Mouse (Mus musculus) midbrain, embryonic 14.5 days (tissue): Measurements from ENCODE around the gene Taco1. TPM values are rescaled to one million over a fixed set of nuclear protein-coding genes. Genes with fewer than 3 reads are reported as not detected.

Experiments
- ATAC-seq: fragments of 200-750 bp; cut with Nextera tagmentation; 2 replicates; pipeline ENCODE4 v1.8.0; 2017; ENCODE audit warnings: moderate number of reproducible peaks, moderate library complexity; ENCODE audit not compliant: low FRiP score, low TSS enrichment
- DNase-seq: peaks from one replicate; pipeline ENCODE4 v3.0.0-alpha.2; 2015
- H3K27ac ChIP-seq: fragments of 300-500 bp; sonication (generic); replicated peaks from 2 replicates; pipeline ENCODE4 v1.5.1; 2014; ENCODE audit warnings: mild to moderate bottlenecking, low read depth, low read length, moderate library complexity
- H3K27me3 ChIP-seq: fragments of 300-500 bp; sonication (generic); 2 replicates; pipeline ENCODE4 v1.6.1; 2014; ENCODE audit warnings: low read length, control low read depth, mixed read lengths; ENCODE audit not compliant: control insufficient read depth, insufficient read depth
- H3K36me3 ChIP-seq: fragments of 300-500 bp; sonication (generic); 2 replicates; pipeline ENCODE4 v1.6.1; 2014; ENCODE audit warnings: low read length, control low read depth; ENCODE audit not compliant: control insufficient read depth, insufficient read depth
- H3K4me1 ChIP-seq: fragments of 300-500 bp; sonication (generic); 2 replicates; pipeline ENCODE4 v1.6.1; 2014; ENCODE audit warnings: mild to moderate bottlenecking, antibody characterized with exemption, low read length, control low read depth; ENCODE audit not compliant: control insufficient read depth, insufficient read depth
- H3K4me2 ChIP-seq: fragments of 300-500 bp; sonication (generic); 2 replicates; pipeline ENCODE4 v1.6.1; 2014; ENCODE audit warnings: mild to moderate bottlenecking, low read length, moderate library complexity
- H3K4me3 ChIP-seq: fragments of 300-500 bp; sonication (generic); replicated peaks from 2 replicates; pipeline ENCODE4 v1.5.1; 2014; ENCODE audit warnings: low read depth, low read length
- H3K9ac ChIP-seq: fragments of 300-500 bp; sonication (generic); replicated peaks from 2 replicates; pipeline ENCODE4 v1.6.1; 2014; ENCODE audit warnings: mild to moderate bottlenecking, low read length, moderate library complexity
- H3K9me3 ChIP-seq: fragments of 300-500 bp; sonication (generic); 2 replicates; pipeline ENCODE4 v1.6.1; 2016; ENCODE audit warnings: low read length, control low read depth, mixed read lengths; ENCODE audit not compliant: control insufficient read depth
- WGBS: fragments of 180-500 bp; shearing (Covaris S2); extraction: QIAGEN DNeasy Blood & Tissue Kit; methylation state at CpG from one replicate; pipeline ENCODE4 v1.1.7; 2014; 5-methylcytosine and 5-hydroxymethylcytosine counted together
- polyA plus RNA-seq: library from polyadenylated mRNA; unstranded; fragments of >200 nt; fragmentation: Nextera tagmentation; extraction: Ambion mirVana; gene quantifications from 2 replicates; pipeline ENCODE4 v1.2.1, GENCODE M21; 2014

Gene Taco1
- polyA plus RNA-seq, 1 experiment from 2014 or later = 5.6 TPM

DNA sequence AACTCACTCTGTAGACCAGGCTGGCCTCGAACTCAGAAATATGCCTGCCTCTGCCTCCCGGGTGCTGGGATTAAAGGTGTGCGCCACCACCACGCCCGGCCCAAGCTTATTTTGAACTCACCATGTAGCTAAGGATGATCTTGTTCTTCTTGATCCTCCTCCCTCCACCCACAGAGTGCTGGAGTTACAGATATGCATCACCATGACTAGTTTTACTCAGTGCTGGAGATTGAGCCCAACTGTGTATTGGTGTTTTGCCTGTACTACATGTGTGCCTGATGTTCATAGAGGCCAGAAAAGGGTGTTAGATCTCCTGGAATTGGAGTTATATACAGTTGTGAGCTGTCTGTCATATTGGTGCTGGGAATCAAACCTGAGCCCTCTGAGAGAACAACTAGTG is 56.4 kb downstream of the Taco1 start:
- H3K27ac ChIP-seq = no peak overlapping the region
- H3K4me1 ChIP-seq = no peaks in the 10 kb centered on the region
- no peak for DNase-seq
- peaks cover 67% of the 10 kb centered on the region for H3K36me3 ChIP-seq
- WGBS = 97% methylated on average over 5 of the region's 5 CpGs
- H3K4me2 ChIP-seq = no peak overlapping the region
- no peak overlapping the region for H3K4me3 ChIP-seq
- ATAC-seq = no peak
- no peaks in the 10 kb centered on the region for H3K27me3 ChIP-seq
- H3K9me3 ChIP-seq = no peaks in the 10 kb centered on the region
- no peak overlapping the region for H3K9ac ChIP-seq

DNA sequence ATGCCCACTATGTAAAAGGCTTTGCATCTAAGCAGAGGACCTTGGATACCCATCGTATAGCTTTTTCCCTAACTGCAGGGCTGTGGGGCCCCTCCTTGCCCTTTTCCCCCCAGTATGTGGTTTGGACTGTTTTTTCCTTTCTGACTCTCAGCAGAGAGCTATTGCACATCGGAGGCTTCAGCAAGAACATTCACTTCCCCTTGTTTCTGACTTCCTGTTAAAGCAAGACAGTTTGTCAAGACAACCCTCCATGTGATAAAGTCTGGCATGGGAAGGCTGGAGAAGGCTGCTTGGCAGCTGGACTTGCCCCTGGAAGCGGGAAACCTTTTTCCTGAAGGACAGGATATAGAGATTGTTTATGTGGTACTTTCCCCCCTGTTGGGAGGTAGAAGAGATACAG is 56.9 kb downstream of the Taco1 start:
- ATAC-seq (no peak), DNase-seq (no peak)
- H3K4me3 ChIP-seq = no peak overlapping the region
- no peaks in the 10 kb centered on the region for H3K4me1 ChIP-seq
- no peak overlapping the region for H3K27ac ChIP-seq
- H3K9me3 ChIP-seq = no peaks in the 10 kb centered on the region
- H3K27me3 ChIP-seq = no peaks in the 10 kb centered on the region
- peaks cover 62% of the 10 kb centered on the region for H3K36me3 ChIP-seq
- H3K9ac ChIP-seq = no peak overlapping the region
- WGBS = 91% methylated on average over 3 of the region's 3 CpGs
- no peak overlapping the region for H3K4me2 ChIP-seq

Other genes starting within 250 kb of the Taco1 start
- gene Cyb561, start 112.7 kb upstream of the Taco1 start, polyA plus RNA-seq = 45.7 and 52.9 TPM in 2 replicates
- gene Ace, start 98.1 kb upstream of the Taco1 start, polyA plus RNA-seq = 2.9 and 3.6 TPM in 2 replicates
- gene Ace3, start 71.4 kb upstream of the Taco1 start, polyA plus RNA-seq = 0.09 TPM in 1 of 2 replicates, not detected in the other
- gene Kcnh6, start 57.9 kb upstream of the Taco1 start, polyA plus RNA-seq = 1.00 and 1.8 TPM in 2 replicates
- 103 and 153 TPM in 2 replicates for gene Dcaf7, start 29.2 kb upstream of the Taco1 start, polyA plus RNA-seq
- gene Map3k3, start 18.6 kb downstream of the Taco1 start, polyA plus RNA-seq = 12.4 and 15.2 TPM in 2 replicates
- not detected in 2 replicates for gene Gm10840, start 94.8 kb downstream of the Taco1 start, polyA plus RNA-seq
- 161 and 171 TPM in 2 replicates for gene Limd2, start 94.8 kb downstream of the Taco1 start, polyA plus RNA-seq
- 30.0 and 30.5 TPM in 2 replicates for gene Strada, start 136.1 kb downstream of the Taco1 start, polyA plus RNA-seq
- gene Ccdc47, start 150.3 kb downstream of the Taco1 start, polyA plus RNA-seq = 48.7 and 87.5 TPM in 2 replicates
- 56.3 and 88.3 TPM in 2 replicates for gene Ddx42, start 150.9 kb downstream of the Taco1 start, polyA plus RNA-seq
- 22.0 and 30.2 TPM in 2 replicates for gene Ftsj3, start 190.0 kb downstream of the Taco1 start, polyA plus RNA-seq
- 265 and 286 TPM in 2 replicates for gene Psmc5, start 190.1 kb downstream of the Taco1 start, polyA plus RNA-seq
- 10.0 and 14.0 TPM in 2 replicates for gene Smarcd2, start 206.9 kb downstream of the Taco1 start, polyA plus RNA-seq
- 0.09 and 0.12 TPM in 2 replicates for gene Tcam1, start 210.6 kb downstream of the Taco1 start, polyA plus RNA-seq
- gene Gh, start 235.8 kb downstream of the Taco1 start, polyA plus RNA-seq = not detected in 2 replicates
- 0.43 and 0.59 TPM in 2 replicates for gene Cd79b, start 248.7 kb downstream of the Taco1 start, polyA plus RNA-seq